Mouse (Mus musculus): ENCODE data around the gene Tubb1.
A peak's percentile ranks its signal among the peaks of the same experiment; 100 is the strongest.

Tubb1 gene

GRCm38 (mm10) chr2:174443046-174443445 lies 7.4 kb upstream of the Tubb1 start:
- DNase-seq (ENCODE audit: low read depth) = no peak

GRCm38 (mm10) chr2:174444359-174444758 lies 6.1 kb upstream of the Tubb1 start:
- no peak for DNase-seq (ENCODE audit: low read depth)

- DNase-seq (ENCODE audit: low read depth) = no peak
Observed at GRCm38 (mm10) chr2:174445018-174445417, 5.5 kb upstream of the Tubb1 start.

- no peak for DNase-seq (ENCODE audit: low read depth)
Observed at GRCm38 (mm10) chr2:174446492-174446891, 4.0 kb upstream of the Tubb1 start.

GRCm38 (mm10) chr2:174446905-174447304 lies 3.6 kb upstream of the Tubb1 start:
- no peak for DNase-seq (ENCODE audit: low read depth)

- no peak for DNase-seq (ENCODE audit: low read depth)
Observed at GRCm38 (mm10) chr2:174448405-174448804, 2.1 kb upstream of the Tubb1 start.

GRCm38 (mm10) chr2:174453681-174454080 lies 3.2 kb downstream of the Tubb1 start:
- peak; percentile 92 for DNase-seq (ENCODE audit: low read depth)

GRCm38 (mm10) chr2:174459365-174459764 lies 8.9 kb downstream of the Tubb1 start:
- no peak for DNase-seq (ENCODE audit: low read depth)

GRCm38 (mm10) chr2:174463370-174463769 lies 12.9 kb downstream of the Tubb1 start:
- DNase-seq (ENCODE audit: low read depth) = no peak

- peak; percentile 84 for DNase-seq (ENCODE audit: low read depth)
Observed at GRCm38 (mm10) chr2:174463789-174464523, 13.5 kb downstream of the Tubb1 start, which contains the start of gene Atp5e. Gene Atp5e, minus strand, starts transcription at chr2:174464105.

- peak; percentile 68 for DNase-seq (ENCODE audit: low read depth)
Observed at GRCm38 (mm10) chr2:174470333-174470732, 19.8 kb downstream of the Tubb1 start.

GRCm38 (mm10) chr2:174470786-174471405 lies 20.4 kb downstream of the Tubb1 start:
- DNase-seq (ENCODE audit: low read depth) = no peak

- DNase-seq (ENCODE audit: low read depth) = no peak
Observed at GRCm38 (mm10) chr2:174472407-174472806, 21.9 kb downstream of the Tubb1 start.

GRCm38 (mm10) chr2:174472818-174473549 lies 22.5 kb downstream of the Tubb1 start, which contains the start of gene Prelid3b:
Gene Prelid3b, minus strand, starts transcription at chr2:174473081.
- peak; percentile 99 for DNase-seq (ENCODE audit: low read depth)

- DNase-seq (ENCODE audit: low read depth) = no peak
Observed at GRCm38 (mm10) chr2:174473550-174473927, 23.0 kb downstream of the Tubb1 start.

- DNase-seq (ENCODE audit: low read depth) = no peak
Observed at GRCm38 (mm10) chr2:174477543-174478319, 27.2 kb downstream of the Tubb1 start.

- DNase-seq (ENCODE audit: low read depth) = no peak
Observed at GRCm38 (mm10) chr2:174478746-174479145, 28.3 kb downstream of the Tubb1 start.

- no peak for DNase-seq (ENCODE audit: low read depth)
Observed at GRCm38 (mm10) chr2:174487005-174487404, 36.5 kb downstream of the Tubb1 start.

- no peak for DNase-seq (ENCODE audit: low read depth)
Observed at GRCm38 (mm10) chr2:174492858-174493257, 42.4 kb downstream of the Tubb1 start.

GRCm38 (mm10) chr2:174500814-174501503 lies 50.5 kb downstream of the Tubb1 start:
- no peak for DNase-seq (ENCODE audit: low read depth)

- DNase-seq (ENCODE audit: low read depth) = no peak
Observed at GRCm38 (mm10) chr2:174501517-174501916, 51.0 kb downstream of the Tubb1 start.

Data from c-Kit-positive CD71-positive TER-119-negative erythroid progenitor cells, embryonic 14.5 days (primary cell).